Mouse (Mus musculus) olfactory bulb, adult 2 months (tissue): ENCODE results near the gene Gm10644.
A peak's percentile ranks its signal among the peaks of the same experiment; 100 is the strongest.

Source experiments
- CTCF ChIP-seq: fragments of 200-500 bp; IDR thresholded peaks from 2 replicates; pipeline ENCODE4 v1.5.1; 2012; ENCODE audit warnings: low read depth, mild to moderate bottlenecking, low read length, moderate library complexity; ENCODE audit not compliant: insufficient read depth
- POLR2A ChIP-seq: fragments of 200-500 bp; IDR thresholded peaks from 2 replicates; pipeline ENCODE4 v1.6.1; 2012; ENCODE audit warnings: mild to moderate bottlenecking, low read depth, low read length, moderate library complexity; ENCODE audit not compliant: insufficient read depth

GRCm38 (mm10) chr8:83895894-83896293 is 59.1 kb downstream of the Gm10644 start:
- TF ChIP-seq CTCF (peak; percentile 37; the same call in 1 of the 2 replicates), POLR2A (no peak)
